Mouse (Mus musculus): ENCODE data around the gene Chodl.

Gene Chodl

DNA sequence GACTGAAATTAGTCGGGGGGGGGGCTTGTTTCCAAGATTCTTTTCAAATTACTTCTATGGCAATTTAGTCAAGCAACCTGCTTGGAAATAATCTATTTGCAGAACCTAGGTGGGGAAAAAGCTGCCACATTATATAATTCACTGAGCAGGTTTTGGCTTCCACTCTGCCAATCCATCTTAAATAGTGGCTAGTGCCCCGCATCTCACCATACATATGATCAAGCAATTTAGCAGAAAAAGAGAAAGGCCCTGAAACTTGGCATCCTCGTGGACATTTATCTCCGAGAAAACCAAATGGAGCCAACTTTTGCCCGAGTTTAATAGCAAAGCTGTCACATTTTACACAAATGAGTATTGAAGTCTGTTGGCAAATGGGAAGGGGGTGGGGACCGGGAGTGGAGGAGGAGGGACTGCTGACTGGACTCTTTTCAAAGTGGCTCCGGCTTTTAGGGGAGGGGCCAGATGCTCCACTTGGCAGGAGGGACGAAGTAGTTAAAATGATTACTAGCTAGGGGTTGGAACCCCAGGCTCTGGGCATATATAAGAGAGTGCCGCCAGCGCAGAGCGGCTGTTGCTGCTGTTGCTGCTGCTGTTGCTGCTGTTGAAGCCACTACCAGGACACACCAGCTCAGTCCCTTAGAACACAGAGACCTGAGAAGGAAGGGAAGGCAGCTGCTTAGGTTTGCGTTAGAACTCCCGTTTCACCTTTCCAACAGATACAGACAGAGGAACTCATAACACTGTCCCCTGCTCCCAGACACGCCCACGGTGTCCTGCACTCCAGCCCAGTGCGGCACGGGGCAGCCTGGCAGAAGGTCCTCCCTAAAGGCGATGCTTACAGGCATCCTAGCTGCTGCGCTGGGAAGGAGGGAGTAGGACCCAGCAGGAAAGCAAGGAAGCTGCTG is at the start of gene Chodl:
Chodl (plus strand) TSS at position 567 of the 905 bp plus-strand sequence.
- DNase-seq: peak; percentile 0

DNA sequence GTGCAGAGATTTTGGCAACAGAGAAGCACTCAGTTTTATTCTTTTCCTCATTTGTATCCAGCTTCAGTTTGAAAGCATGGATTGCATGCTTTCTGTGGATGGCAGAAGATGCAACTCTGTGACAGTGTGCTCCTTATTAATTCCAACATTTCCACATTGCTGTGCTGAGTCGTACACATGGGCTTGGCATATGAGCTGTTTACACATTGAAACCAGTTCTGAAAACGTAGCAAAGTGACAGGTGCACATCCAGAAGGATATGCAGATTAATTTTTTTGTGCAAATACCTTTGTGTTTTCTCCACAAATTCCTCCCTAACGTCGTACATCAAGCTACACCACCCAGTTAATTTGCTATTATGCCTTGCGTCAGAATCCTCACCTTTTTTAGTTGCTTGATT is 8.1 kb upstream of the Chodl start:
- DNase-seq: no peak

DNA sequence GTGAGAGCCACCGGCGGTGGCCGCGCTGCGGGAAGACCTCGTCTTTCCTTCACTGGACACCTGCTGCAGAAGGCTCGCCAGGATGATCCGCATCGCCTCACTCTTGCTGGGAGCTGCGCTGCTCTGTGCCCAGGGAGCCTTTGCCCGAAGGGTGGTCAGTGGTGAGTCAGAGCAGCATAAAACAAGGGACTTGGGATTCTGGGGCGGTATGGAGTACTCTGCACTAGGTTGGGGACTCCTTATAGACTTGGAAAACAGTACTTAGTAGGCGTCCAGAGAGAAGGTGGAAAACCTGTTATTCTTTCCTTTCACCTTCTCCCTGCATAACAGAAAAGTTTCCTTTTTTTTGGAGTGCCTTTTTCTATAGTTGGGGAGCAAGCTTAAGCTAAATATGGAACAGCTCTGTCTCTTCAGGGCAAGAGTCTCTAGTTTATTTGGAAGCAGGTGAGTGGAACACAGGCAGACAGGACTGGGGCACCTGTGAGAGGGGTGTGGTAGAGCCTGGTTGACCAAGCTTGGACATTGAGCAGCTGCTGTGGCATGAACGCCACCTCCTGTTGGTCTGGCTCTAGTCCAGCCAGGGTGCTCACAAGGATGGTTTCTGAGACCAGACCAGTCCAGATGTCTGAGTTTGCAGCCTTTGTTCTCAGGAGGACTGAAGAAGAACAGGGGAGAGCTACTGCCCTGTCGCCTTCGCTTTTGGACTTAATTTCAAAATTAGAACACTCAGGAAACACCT is 708 bp downstream of the Chodl start:
- DNase-seq: no peak

DNA sequence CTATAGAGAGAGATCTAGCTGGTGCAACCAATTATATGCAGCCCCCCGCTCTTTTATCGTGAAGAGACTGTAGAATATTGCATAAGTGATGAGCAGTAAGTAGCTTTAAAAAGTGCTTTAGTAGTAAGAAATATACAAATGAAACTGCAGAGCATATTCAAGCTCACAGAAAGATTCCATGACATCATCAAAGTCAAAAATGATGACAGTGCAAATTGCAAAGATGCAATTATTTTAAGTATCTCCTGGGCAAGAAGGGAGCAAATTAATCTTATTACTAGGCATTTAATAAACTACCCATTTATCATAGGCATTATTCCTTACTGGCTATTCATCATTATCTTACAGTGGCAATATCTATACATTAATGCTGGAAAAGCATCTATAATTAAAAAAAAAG is 3.5 kb downstream of the Chodl start:
- DNase-seq: no peak

DNA sequence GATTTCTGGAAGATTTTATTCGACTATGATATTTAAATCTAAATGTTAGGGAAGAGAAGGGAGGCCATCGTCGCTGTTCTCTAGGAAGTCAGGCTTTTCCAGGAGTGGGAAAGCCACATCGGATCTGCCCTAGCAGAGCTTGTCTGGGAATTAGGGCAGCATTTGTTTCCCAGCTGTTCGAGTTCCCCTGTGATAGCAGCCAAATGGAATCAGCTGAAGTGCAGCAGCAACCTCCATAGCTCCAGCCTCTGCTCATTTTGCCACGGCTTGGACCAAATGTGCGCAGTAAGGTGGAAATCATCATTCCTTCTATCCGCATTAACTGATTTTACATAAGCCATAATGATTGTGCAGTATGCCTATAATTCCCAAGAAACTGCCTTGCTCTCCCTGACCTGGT is 7.0 kb downstream of the Chodl start:
- no peak for DNase-seq

DNA sequence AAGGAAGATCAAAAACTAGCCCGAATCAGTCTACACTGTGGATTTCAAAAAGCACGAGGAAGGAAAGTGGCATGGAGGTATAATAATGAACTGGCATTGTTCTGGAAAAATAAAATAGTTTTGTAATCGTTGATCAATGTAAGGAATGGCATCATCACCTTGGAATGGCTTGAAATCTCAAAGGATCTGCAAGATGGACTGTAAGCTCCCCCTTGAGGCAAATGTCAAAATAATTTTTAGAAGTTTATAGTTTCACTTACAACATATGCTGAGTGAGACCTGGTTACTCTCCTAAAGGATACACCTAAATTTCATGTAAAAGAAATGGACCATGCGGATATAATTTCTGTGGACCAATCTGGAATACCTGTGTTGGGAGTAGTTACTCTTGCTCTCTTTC is 19.6 kb downstream of the Chodl start:
- no peak for DNase-seq

DNA sequence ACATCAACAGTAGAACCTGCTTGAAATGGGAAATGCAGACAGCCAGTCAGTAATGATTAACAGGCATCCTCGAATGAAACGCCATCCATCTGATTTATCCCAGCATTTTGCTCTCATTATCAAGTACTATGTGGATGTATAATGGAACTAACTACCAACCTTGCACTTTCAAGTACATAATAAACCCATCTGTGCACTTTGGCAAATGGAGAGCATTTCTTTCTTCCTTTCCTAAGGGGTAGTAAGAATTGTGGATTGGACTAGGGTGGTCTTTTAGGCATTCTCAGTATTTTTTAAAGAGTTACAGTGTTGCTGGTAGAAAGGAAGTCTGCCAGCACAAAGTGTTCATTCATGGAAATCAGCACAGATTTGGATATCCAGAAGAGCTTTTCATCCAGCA is 26.7 kb downstream of the Chodl start:
- no peak for DNase-seq

DNA sequence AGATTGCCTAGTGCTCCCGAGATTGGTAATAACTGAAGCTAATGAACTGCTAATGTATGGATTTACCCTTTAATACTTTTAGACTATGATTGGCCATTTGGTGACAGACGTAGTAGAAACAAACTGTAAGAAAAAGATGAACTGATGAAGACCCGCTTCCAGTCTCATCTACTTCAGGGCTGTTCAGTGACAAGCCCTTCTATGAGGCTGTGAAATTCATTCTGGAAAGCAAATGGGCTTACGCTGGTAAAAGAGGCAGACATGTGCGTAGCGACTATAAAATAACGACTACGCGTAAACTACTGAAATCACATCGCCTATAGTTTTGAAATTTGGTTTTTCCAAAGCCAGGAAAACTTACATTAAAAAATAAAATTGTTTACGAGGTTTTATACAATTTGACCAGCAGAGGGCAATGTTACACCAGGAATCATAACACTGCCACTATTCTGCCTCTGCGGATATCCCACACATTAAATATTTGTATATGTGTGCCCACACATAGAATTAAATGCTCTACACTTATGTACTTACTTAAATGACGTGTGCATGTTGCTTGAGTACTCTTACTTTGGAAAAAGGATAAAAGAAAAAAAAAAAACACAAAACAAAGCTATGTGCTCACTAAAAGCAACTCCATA is 38.5 kb downstream of the Chodl start:
- no peak for DNase-seq

DNA sequence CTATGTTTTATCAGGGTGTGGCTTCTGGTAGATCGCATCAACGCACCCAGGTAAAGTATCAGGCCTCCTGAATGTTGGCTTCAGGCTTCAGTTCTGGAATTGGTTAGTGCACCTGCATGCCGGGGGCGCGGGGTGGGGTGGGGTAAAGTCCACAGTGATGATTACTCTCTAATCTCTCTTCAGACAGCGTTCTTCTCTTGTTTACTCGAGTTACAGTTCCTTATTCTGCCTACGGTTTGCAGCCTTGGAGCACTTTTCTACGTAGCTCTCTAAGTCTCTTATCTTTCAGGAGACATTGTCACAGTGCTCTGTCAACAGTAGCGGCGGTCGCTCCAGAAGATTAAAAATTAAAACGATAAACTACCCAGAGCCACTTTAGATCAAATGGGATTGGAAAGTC is 43.4 kb downstream of the Chodl start:
- no peak for DNase-seq

DNA sequence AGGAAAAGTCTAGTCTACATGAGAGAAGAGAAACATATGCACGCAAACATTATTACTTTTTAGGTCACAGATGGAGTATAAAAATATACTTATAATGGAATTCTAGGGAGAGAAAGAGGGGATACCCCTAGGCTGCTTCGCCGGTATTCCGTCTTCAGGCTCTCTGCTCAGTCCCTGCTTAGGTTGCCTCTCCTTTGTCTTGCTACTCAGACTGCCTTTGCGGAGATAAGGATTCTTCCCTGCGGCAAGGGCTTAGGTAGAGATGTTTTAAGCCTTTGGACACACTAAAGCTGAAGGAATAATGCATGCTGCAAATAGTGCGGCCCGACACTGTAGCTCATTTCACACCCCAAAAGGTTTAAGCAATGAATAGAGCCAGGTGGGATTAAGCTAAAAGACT is 45.6 kb downstream of the Chodl start:
- no peak for DNase-seq
